Mouse (Mus musculus): ENCODE measurements around the gene Inmt. TPM values are rescaled to one million over a fixed set of nuclear protein-coding genes. Genes with fewer than 3 reads are reported as not detected.

The Inmt gene
- total and polyA plus RNA-seq, 2 experiments from 2014 or later = not detected

DNA sequence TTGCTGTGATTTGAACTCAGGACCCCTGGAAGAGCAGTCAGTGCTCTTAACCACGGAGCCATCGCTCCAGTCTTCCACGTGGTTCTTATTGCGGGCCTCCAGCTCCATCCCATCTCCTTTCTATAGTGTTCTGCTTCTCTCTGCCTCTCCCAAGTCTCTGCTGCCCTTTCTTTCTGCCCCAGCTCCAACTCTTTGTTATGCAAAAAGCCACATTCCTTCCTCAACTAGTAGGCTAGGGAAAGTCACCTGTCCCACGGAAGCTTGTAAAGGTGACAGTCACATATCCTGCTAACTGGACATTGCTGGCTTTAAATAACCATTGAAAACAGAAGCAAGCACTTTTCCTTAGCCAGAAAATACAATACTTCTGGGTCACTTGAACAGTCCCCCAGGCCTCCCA is 5.0 kb downstream of the Inmt start:
- ATAC-seq (ENCODE audit: insufficient read depth, low read depth) (no peak), DNase-seq (ENCODE audit: low spot score) (no peak)
- no peak overlapping the region for H3K4me2 ChIP-seq (ENCODE audit: low read depth, low read length)
- no peaks in the 10 kb centered on the region for H3K4me1 ChIP-seq (ENCODE audit: control insufficient read depth, insufficient read depth)
- 72% methylated on average over 5 of the region's 5 CpGs for WGBS
- H3K9me3 ChIP-seq (replicated peaks; ENCODE audit: control insufficient read depth, low read length) = no peaks in the 10 kb centered on the region
- H3K27me3 ChIP-seq (ENCODE audit: control insufficient read depth, insufficient read depth, low read length) = no peaks in the 10 kb centered on the region
- H3K9ac ChIP-seq (replicated peaks; ENCODE audit: low read depth, low read length) = no peak overlapping the region
- H3K4me3 ChIP-seq (ENCODE audit: low read depth, low read length) = no peak overlapping the region
- TF ChIP-seq EP300 (IDR thresholded peaks at IDR 0.05; ENCODE audit: low read depth) = no peak
- no peak for TF ChIP-seq CTCF (IDR thresholded peaks at IDR 0.05; ENCODE audit: low read depth)
- no peak overlapping the region for H3K27ac ChIP-seq (ENCODE audit: low read depth)
- no peaks in the 10 kb centered on the region for H3K36me3 ChIP-seq (replicated peaks; ENCODE audit: control insufficient read depth, insufficient read depth, low read length)

- H3K4me2 ChIP-seq (ENCODE audit: low read depth, low read length) = no peak overlapping the region
- DNase-seq (ENCODE audit: low spot score) (peak; percentile 25), ATAC-seq (ENCODE audit: insufficient read depth, low read depth) (no peak)
- no peak overlapping the region for H3K27ac ChIP-seq (ENCODE audit: low read depth)
- H3K36me3 ChIP-seq (replicated peaks; ENCODE audit: control insufficient read depth, insufficient read depth, low read length) = no peaks in the 10 kb centered on the region
- H3K27me3 ChIP-seq (ENCODE audit: control insufficient read depth, insufficient read depth, low read length) = 0 out of 2 replicates have a peak, but pooled peaks cover 3% of the 10 kb centered on the region
- H3K4me1 ChIP-seq (ENCODE audit: control insufficient read depth, insufficient read depth) = no peaks in the 10 kb centered on the region
- H3K4me3 ChIP-seq (ENCODE audit: low read depth, low read length) = no peak overlapping the region
- WGBS = 55% methylated on average over 7 of the region's 7 CpGs
- no peak overlapping the region for H3K9ac ChIP-seq (replicated peaks; ENCODE audit: low read depth, low read length)
- TF ChIP-seq CTCF (IDR thresholded peaks at IDR 0.05; ENCODE audit: low read depth) (peak; percentile 96), EP300 (IDR thresholded peaks at IDR 0.05; ENCODE audit: low read depth) (no peak)
- H3K9me3 ChIP-seq (replicated peaks; ENCODE audit: control insufficient read depth, low read length) = no peaks in the 10 kb centered on the region
These were observed 7.9 kb downstream of the Inmt start for GRCm38 (mm10) chr6:55166777-55167463.

DNA sequence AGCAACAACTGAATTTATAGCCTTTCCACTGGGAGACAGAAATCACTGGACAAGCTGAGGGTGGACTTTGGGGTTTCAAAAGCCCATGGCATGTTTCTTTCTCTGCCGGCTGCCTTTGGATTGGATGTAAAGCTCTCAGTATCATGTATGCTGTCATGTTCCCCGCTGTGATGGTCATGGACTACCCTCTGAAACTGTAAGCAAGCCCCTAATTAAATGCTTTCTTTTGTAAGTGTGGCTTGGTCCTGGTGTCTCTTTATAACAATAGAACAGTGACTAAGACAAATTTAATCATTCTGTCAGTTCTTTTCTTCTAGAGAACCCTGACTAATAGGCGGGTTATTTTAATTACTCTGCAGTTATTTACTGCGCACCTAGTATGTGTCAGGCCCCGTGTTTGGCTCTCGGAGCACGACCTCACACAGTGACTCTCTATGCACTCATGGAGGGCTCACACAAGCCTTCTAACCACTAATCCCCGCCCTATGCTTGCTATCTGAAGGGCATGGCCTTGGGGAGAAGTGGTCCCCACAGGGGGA is 11.7 kb downstream of the Inmt start:
- no peaks in the 10 kb centered on the region for H3K4me1 ChIP-seq (ENCODE audit: control insufficient read depth, insufficient read depth)
- H3K9me3 ChIP-seq (replicated peaks; ENCODE audit: control insufficient read depth, low read length) = no peaks in the 10 kb centered on the region
- no peak overlapping the region for H3K27ac ChIP-seq (ENCODE audit: low read depth)
- 0 out of 2 replicates have a peak, but pooled peaks cover 5% of the 10 kb centered on the region for H3K27me3 ChIP-seq (ENCODE audit: control insufficient read depth, insufficient read depth, low read length)
- H3K4me3 ChIP-seq (ENCODE audit: low read depth, low read length) = no peak overlapping the region
- no peak overlapping the region for H3K4me2 ChIP-seq (ENCODE audit: low read depth, low read length)
- no peak overlapping the region for H3K9ac ChIP-seq (replicated peaks; ENCODE audit: low read depth, low read length)
- TF ChIP-seq EP300 (IDR thresholded peaks at IDR 0.05; ENCODE audit: low read depth) = no peak
- TF ChIP-seq CTCF (IDR thresholded peaks at IDR 0.05; ENCODE audit: low read depth) = no peak
- no peak for ATAC-seq (ENCODE audit: insufficient read depth, low read depth)
- no peak for DNase-seq (ENCODE audit: low spot score)
- WGBS = 86% methylated on average over 8 of the region's 8 CpGs
- H3K36me3 ChIP-seq (replicated peaks; ENCODE audit: control insufficient read depth, insufficient read depth, low read length) = no peaks in the 10 kb centered on the region

- ATAC-seq (ENCODE audit: insufficient read depth, low read depth) (no peak), DNase-seq (ENCODE audit: low spot score) (no peak)
- TF ChIP-seq CTCF (IDR thresholded peaks at IDR 0.05; ENCODE audit: low read depth) (no peak), EP300 (IDR thresholded peaks at IDR 0.05; ENCODE audit: low read depth) (no peak)
- 0 out of 2 replicates have a peak, but pooled peaks cover 5% of the 10 kb centered on the region for H3K27me3 ChIP-seq (ENCODE audit: control insufficient read depth, insufficient read depth, low read length)
- H3K9me3 ChIP-seq (replicated peaks; ENCODE audit: control insufficient read depth, low read length) = no peaks in the 10 kb centered on the region
- H3K4me3 ChIP-seq (ENCODE audit: low read depth, low read length) = no peak overlapping the region
- H3K4me2 ChIP-seq (ENCODE audit: low read depth, low read length) = no peak overlapping the region
- no peaks in the 10 kb centered on the region for H3K4me1 ChIP-seq (ENCODE audit: control insufficient read depth, insufficient read depth)
- no peak overlapping the region for H3K27ac ChIP-seq (ENCODE audit: low read depth)
- no peaks in the 10 kb centered on the region for H3K36me3 ChIP-seq (replicated peaks; ENCODE audit: control insufficient read depth, insufficient read depth, low read length)
- H3K9ac ChIP-seq (replicated peaks; ENCODE audit: low read depth, low read length) = no peak overlapping the region
- 44% methylated on average over 5 of the region's 5 CpGs for WGBS
These were observed 13.5 kb downstream of the Inmt start for GRCm38 (mm10) chr6:55161311-55161761.

GRCm38 (mm10) chr6:55159256-55159655 is 15.6 kb downstream of the Inmt start:
- ATAC-seq (ENCODE audit: insufficient read depth, low read depth) = no peak

More at GRCm38 (mm10) chr6:55159256-55159655, 15.6 kb downstream of the Inmt start:
- no peak overlapping the region for H3K4me3 ChIP-seq (ENCODE audit: low read depth, low read length)
- no peak overlapping the region for H3K9ac ChIP-seq (replicated peaks; ENCODE audit: low read depth, low read length)
- DNase-seq (ENCODE audit: low spot score) = no peak
- no peak overlapping the region for H3K27ac ChIP-seq (ENCODE audit: low read depth)
- H3K4me2 ChIP-seq (ENCODE audit: low read depth, low read length) = no peak overlapping the region
- H3K9me3 ChIP-seq (replicated peaks; ENCODE audit: control insufficient read depth, low read length) = no peaks in the 10 kb centered on the region
- TF ChIP-seq EP300 (IDR thresholded peaks at IDR 0.05; ENCODE audit: low read depth) = no peak
- no peak for TF ChIP-seq CTCF (IDR thresholded peaks at IDR 0.05; ENCODE audit: low read depth)
- no peaks in the 10 kb centered on the region for H3K36me3 ChIP-seq (replicated peaks; ENCODE audit: control insufficient read depth, insufficient read depth, low read length)
- 0 out of 2 replicates have a peak, but pooled peaks cover 5% of the 10 kb centered on the region for H3K27me3 ChIP-seq (ENCODE audit: control insufficient read depth, insufficient read depth, low read length)
- WGBS = 95% methylated on average over 1 of the region's 1 CpGs
- H3K4me1 ChIP-seq (ENCODE audit: control insufficient read depth, insufficient read depth) = no peaks in the 10 kb centered on the region

All from heart, postnatal 0 days (tissue).